Mouse (Mus musculus) limb, embryonic 11.5 days (tissue): ENCODE results near the gene Atp11a. TPM values are rescaled to one million over a fixed set of nuclear protein-coding genes. Genes with fewer than 3 reads are reported as not detected.
A peak's percentile ranks its signal among the peaks of the same experiment; 100 is the strongest.

Experiments
- ATAC-seq: fragments of 200-750 bp; cut with Nextera tagmentation; 2 replicates; pipeline ENCODE4 v1.8.0; 2017; ENCODE audit warnings: low read depth; ENCODE audit not compliant: insufficient number of reproducible peaks, low FRiP score, low TSS enrichment
- DNase-seq: peaks from one replicate; pipeline ENCODE4 v3.0.0-alpha.2; 2015; ENCODE audit warnings: low spot score
- H3K27ac ChIP-seq: fragments of 300-500 bp; sonication (generic); replicated peaks from 2 replicates; pipeline ENCODE4 v1.5.1; 2014; ENCODE audit warnings: low read depth, mild to moderate bottlenecking, low read length
- H3K27me3 ChIP-seq: fragments of 300-500 bp; sonication (generic); 2 replicates; pipeline ENCODE4 v1.6.1; 2014; ENCODE audit warnings: mild to moderate bottlenecking, low read length, mixed read lengths; ENCODE audit not compliant: control insufficient read depth, insufficient read depth
- H3K36me3 ChIP-seq: fragments of 300-500 bp; sonication (generic); 2 replicates; pipeline ENCODE4 v1.6.1; 2014; ENCODE audit warnings: mild to moderate bottlenecking, low read length, moderate library complexity, mixed read lengths; ENCODE audit not compliant: control insufficient read depth, insufficient read depth
- H3K4me1 ChIP-seq: fragments of 300-500 bp; sonication (generic); 2 replicates; pipeline ENCODE4 v1.6.1; 2014; ENCODE audit warnings: low read length, mixed read lengths; ENCODE audit not compliant: control insufficient read depth, insufficient read depth
- H3K4me2 ChIP-seq: fragments of 300-500 bp; sonication (generic); 2 replicates; pipeline ENCODE4 v1.6.1; 2014; ENCODE audit warnings: low read depth, mild to moderate bottlenecking, moderate library complexity; ENCODE audit not compliant: severe bottlenecking
- H3K4me3 ChIP-seq: fragments of 300-500 bp; sonication (generic); 2 replicates; pipeline ENCODE4 v1.5.1; 2014; ENCODE audit warnings: low read depth, low read length
- H3K9ac ChIP-seq: fragments of 300-500 bp; sonication (generic); 2 replicates; pipeline ENCODE4 v1.6.1; 2014; ENCODE audit warnings: mild to moderate bottlenecking, low read length
- H3K9me3 ChIP-seq: fragments of 300-500 bp; sonication (generic); 2 replicates; pipeline ENCODE4 v1.6.1; 2016; ENCODE audit warnings: low read length; ENCODE audit not compliant: control insufficient read depth
- WGBS: fragments of 180-500 bp; shearing (Covaris S2); extraction: QIAGEN DNeasy Blood & Tissue Kit; methylation state at CpG from one replicate; pipeline ENCODE4 v1.1.7; 2014; 5-methylcytosine and 5-hydroxymethylcytosine counted together
- polyA plus RNA-seq: library from polyadenylated mRNA; unstranded; fragments of >200 nt; fragmentation: Nextera tagmentation; extraction: Ambion mirVana; gene quantifications from 2 replicates; pipeline ENCODE4 v1.2.1, GENCODE M21; 2014

Atp11a gene
- polyA plus RNA-seq, 1 experiment from 2014 or later: 11.8 TPM

- H3K4me1 ChIP-seq: no peaks in the 10 kb centered on the region
- H3K4me2 ChIP-seq: no peak overlapping the region
- no peaks in the 10 kb centered on the region for H3K36me3 ChIP-seq
- H3K4me3 ChIP-seq: no peak overlapping the region
- H3K27ac ChIP-seq: no peak overlapping the region
- H3K9ac ChIP-seq: no peak overlapping the region
- DNase-seq (no peak), ATAC-seq (no peak)
- WGBS: 86% methylated on average over 4 of the region's 4 CpGs
- H3K9me3 ChIP-seq: no peaks in the 10 kb centered on the region
- H3K27me3 ChIP-seq: no peaks in the 10 kb centered on the region
Measured at GRCm38 (mm10) chr8:12743390-12743789, 13.4 kb upstream of the Atp11a start.

GRCm38 (mm10) chr8:12748183-12748582 is 8.6 kb upstream of the Atp11a start:
- no peaks in the 10 kb centered on the region for H3K9me3 ChIP-seq
- DNase-seq: no peak
- WGBS: 93% methylated on average over 3 of the region's 3 CpGs
- no peak for ATAC-seq
- no peaks in the 10 kb centered on the region for H3K27me3 ChIP-seq
- H3K4me3 ChIP-seq: no peak overlapping the region
- no peak overlapping the region for H3K4me2 ChIP-seq
- H3K27ac ChIP-seq: no peak overlapping the region
- H3K36me3 ChIP-seq: no peaks in the 10 kb centered on the region
- no peak overlapping the region for H3K9ac ChIP-seq
- H3K4me1 ChIP-seq: no peaks in the 10 kb centered on the region

GRCm38 (mm10) chr8:12749116-12749515 is 7.7 kb upstream of the Atp11a start:
- H3K4me3 ChIP-seq: no peak overlapping the region
- no peak overlapping the region for H3K4me2 ChIP-seq
- DNase-seq (no peak), ATAC-seq (no peak)
- no peaks in the 10 kb centered on the region for H3K9me3 ChIP-seq
- WGBS: 81% methylated on average over 7 of the region's 7 CpGs
- no peaks in the 10 kb centered on the region for H3K27me3 ChIP-seq
- no peak overlapping the region for H3K27ac ChIP-seq
- no peaks in the 10 kb centered on the region for H3K4me1 ChIP-seq
- H3K9ac ChIP-seq: no peak overlapping the region
- no peaks in the 10 kb centered on the region for H3K36me3 ChIP-seq

GRCm38 (mm10) chr8:12753054-12753453 is 3.8 kb upstream of the Atp11a start:
- 75% methylated on average over 6 of the region's 6 CpGs for WGBS

GRCm38 (mm10) chr8:12754115-12754514 is 2.7 kb upstream of the Atp11a start:
- H3K9me3 ChIP-seq: no peaks in the 10 kb centered on the region
- no peak overlapping the region for H3K4me2 ChIP-seq
- no peak overlapping the region for H3K9ac ChIP-seq
- no peak overlapping the region for H3K4me3 ChIP-seq
- no peak overlapping the region for H3K27ac ChIP-seq
- no peak for DNase-seq
- no peaks in the 10 kb centered on the region for H3K36me3 ChIP-seq
- ATAC-seq: no peak
- H3K4me1 ChIP-seq: no peaks in the 10 kb centered on the region; the same call in 1 of the 2 replicates
- WGBS: 70% methylated on average over 5 of the region's 5 CpGs
- 0 out of 2 replicates have a peak, but pooled peaks cover 3% of the 10 kb centered on the region for H3K27me3 ChIP-seq

More at GRCm38 (mm10) chr8:12753054-12753453, 3.8 kb upstream of the Atp11a start:
- Histone ChIP-seq H3K27ac (no peak overlapping the region), H3K9ac (no peak overlapping the region), H3K27me3 (0 out of 2 replicates have a peak, but pooled peaks cover 2% of the 10 kb centered on the region), H3K9me3 (no peaks in the 10 kb centered on the region), H3K4me1 (no peaks in the 10 kb centered on the region; the same call in 1 of the 2 replicates), H3K4me3 (no peak overlapping the region), H3K4me2 (no peak overlapping the region), H3K36me3 (no peaks in the 10 kb centered on the region)
- no peak for DNase-seq
- no peak for ATAC-seq

- ATAC-seq: no peak
- no peak overlapping the region for H3K9ac ChIP-seq
- peaks cover 2% of the 10 kb centered on the region; the same call in 1 of the 2 replicates for H3K4me1 ChIP-seq
- no peak overlapping the region for H3K4me2 ChIP-seq
- 0 out of 2 replicates have a peak, but pooled peaks cover 3% of the 10 kb centered on the region for H3K27me3 ChIP-seq
- no peak overlapping the region for H3K4me3 ChIP-seq
- no peak overlapping the region for H3K27ac ChIP-seq
- no peak for DNase-seq
- H3K36me3 ChIP-seq: no peaks in the 10 kb centered on the region
- no peaks in the 10 kb centered on the region for H3K9me3 ChIP-seq
- WGBS: 57% methylated on average over 2 of the region's 2 CpGs
Measured at GRCm38 (mm10) chr8:12755312-12755711, 1.5 kb upstream of the Atp11a start.

- no peak overlapping the region for H3K9ac ChIP-seq
- H3K9me3 ChIP-seq: no peaks in the 10 kb centered on the region
- ATAC-seq (no peak), DNase-seq (no peak)
- no peak overlapping the region for H3K4me3 ChIP-seq
- no peaks in the 10 kb centered on the region for H3K36me3 ChIP-seq
- WGBS: 88% methylated on average over 5 of the region's 5 CpGs
- H3K4me2 ChIP-seq: no peak overlapping the region; the same call in 1 of the 2 replicates
- peaks cover 3% of the 10 kb centered on the region; the same call in 1 of the 2 replicates for H3K4me1 ChIP-seq
- 0 out of 2 replicates have a peak, but pooled peaks cover 3% of the 10 kb centered on the region for H3K27me3 ChIP-seq
- H3K27ac ChIP-seq: no peak overlapping the region
Measured at GRCm38 (mm10) chr8:12755826-12756225, 988 bp upstream of the Atp11a start.

GRCm38 (mm10) chr8:12757231-12757940 is 572 bp downstream of the Atp11a start:
- no peak overlapping the region for H3K27ac ChIP-seq

More at GRCm38 (mm10) chr8:12757231-12757940, 572 bp downstream of the Atp11a start:
- DNase-seq: peak; percentile 58
- Histone ChIP-seq H3K9ac (peak overlapping the region; percentile 85), H3K27me3 (0 out of 2 replicates have a peak, but pooled peaks cover 3% of the 10 kb centered on the region), H3K36me3 (no peaks in the 10 kb centered on the region; the same call in 1 of the 2 replicates), H3K4me3 (peak overlapping the region; percentile 76), H3K9me3 (no peaks in the 10 kb centered on the region), H3K4me1 (peaks cover 8% of the 10 kb centered on the region; the same call in 1 of the 2 replicates), H3K4me2 (peak overlapping the region; percentile 89)
- ATAC-seq: peak; percentile 26; the same call in 1 of the 2 replicates
- under 1% methylated on average over 60 of the region's 61 CpGs for WGBS
